Mouse (Mus musculus): ENCODE data around the gene Elk3. TPM values are rescaled to one million over a fixed set of nuclear protein-coding genes. Genes with fewer than 3 reads are reported as not detected.
A peak's percentile ranks its signal among the peaks of the same experiment; 100 is the strongest.

The Elk3 gene
- polyA plus RNA-seq, 1 experiment from 2014 or later = 11.3 TPM

GRCm38 (mm10) chr10:93261981-93262499, 48.9 kb downstream of the Elk3 start:
- ATAC-seq (ENCODE audit: low FRiP score, low TSS enrichment) (peak; percentile 85), DNase-seq (ENCODE audit: low spot score) (peak; percentile 69)
- H3K4me2 ChIP-seq (replicated peaks; ENCODE audit: low read depth) = peak overlapping the region; percentile 42
- no peaks in the 10 kb centered on the region for H3K27me3 ChIP-seq (ENCODE audit: control insufficient read depth, insufficient read depth, low read length)
- H3K27ac ChIP-seq (replicated peaks) = peak overlapping the region; percentile 84
- H3K4me1 ChIP-seq (replicated peaks; ENCODE audit: control insufficient read depth, insufficient read depth) = peaks cover 9% of the 10 kb centered on the region
- H3K4me3 ChIP-seq (ENCODE audit: low read depth, low read length) = peak overlapping the region; percentile 8; the same call in 1 of the 2 replicates
- H3K9me3 ChIP-seq (ENCODE audit: control insufficient read depth, low read length) = no peaks in the 10 kb centered on the region
- 16% methylated on average over 15 of the region's 15 CpGs for WGBS
- H3K9ac ChIP-seq (ENCODE audit: low read length) = peak overlapping the region; percentile 31
- peaks cover 6% of the 10 kb centered on the region; the same call in 1 of the 2 replicates for H3K36me3 ChIP-seq (ENCODE audit: control insufficient read depth, insufficient read depth, low read length)
- TF ChIP-seq EP300 (optimal IDR thresholded peaks at IDR 0.05) = no peak
- TF ChIP-seq CTCF (IDR thresholded peaks at IDR 0.05; ENCODE audit: low read depth) = no peak

DNA sequence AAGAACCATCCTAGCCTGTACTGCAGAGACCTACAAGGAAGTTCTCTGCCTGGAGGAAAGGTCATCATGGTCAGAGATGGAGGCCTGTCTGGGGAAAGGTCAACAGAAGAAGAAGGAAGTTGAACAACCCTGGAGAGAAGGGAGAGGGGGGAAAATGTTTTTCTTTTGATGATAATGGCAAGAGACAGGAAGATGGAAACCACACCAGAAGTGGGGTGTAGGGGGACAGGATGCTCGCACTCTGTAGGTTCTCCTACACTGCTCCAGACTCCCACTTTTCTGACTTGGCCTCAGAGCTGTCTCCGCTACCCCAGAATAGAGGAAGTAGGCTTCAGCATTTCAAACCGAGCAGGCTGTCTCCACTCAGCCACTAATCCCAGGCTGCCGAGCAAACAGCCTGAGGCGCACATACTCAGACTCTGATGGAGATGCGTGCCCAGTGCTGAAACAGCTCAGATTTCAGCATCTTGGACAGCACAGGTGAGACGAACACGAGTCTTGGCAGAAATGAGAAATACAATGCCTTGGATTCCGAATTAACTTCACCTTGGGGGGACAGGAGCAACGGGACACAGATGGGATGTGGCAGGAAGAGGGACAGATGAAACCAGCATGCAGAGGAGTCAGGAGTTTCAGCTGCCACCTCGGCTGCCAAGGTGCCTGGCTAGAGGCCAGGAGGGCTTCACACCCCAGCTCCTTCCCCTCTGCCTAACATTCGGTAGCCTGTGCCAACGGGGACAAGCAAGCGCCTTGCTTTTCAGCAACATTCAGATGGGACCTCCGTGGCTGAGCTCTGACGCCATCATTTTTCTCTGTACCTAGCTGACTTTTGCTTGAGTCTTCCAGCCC, 49.6 kb downstream of the Elk3 start:
- Histone ChIP-seq H3K27me3 (ENCODE audit: control insufficient read depth, insufficient read depth, low read length) (no peaks in the 10 kb centered on the region), H3K4me2 (replicated peaks; ENCODE audit: low read depth) (peak overlapping the region; percentile 42), H3K4me3 (ENCODE audit: low read depth, low read length) (peak overlapping the region; percentile 8; the same call in 1 of the 2 replicates), H3K27ac (replicated peaks) (peak overlapping the region; percentile 84), H3K36me3 (ENCODE audit: control insufficient read depth, insufficient read depth, low read length) (peaks cover 6% of the 10 kb centered on the region; the same call in 1 of the 2 replicates), H3K9me3 (ENCODE audit: control insufficient read depth, low read length) (no peaks in the 10 kb centered on the region), H3K9ac (ENCODE audit: low read length) (peak overlapping the region; percentile 31), H3K4me1 (replicated peaks; ENCODE audit: control insufficient read depth, insufficient read depth) (peaks cover 9% of the 10 kb centered on the region)
- DNase-seq (ENCODE audit: low spot score) = peak; percentile 59
- no peak for TF ChIP-seq CTCF (IDR thresholded peaks at IDR 0.05; ENCODE audit: low read depth)
- no peak for TF ChIP-seq EP300 (optimal IDR thresholded peaks at IDR 0.05)
- 19% methylated on average over 16 of the region's 16 CpGs for WGBS
- peak; percentile 71 for ATAC-seq (ENCODE audit: low FRiP score, low TSS enrichment)

- H3K36me3 ChIP-seq (ENCODE audit: control insufficient read depth, insufficient read depth, low read length) = peaks cover 6% of the 10 kb centered on the region; the same call in 1 of the 2 replicates
- no peaks in the 10 kb centered on the region for H3K9me3 ChIP-seq (ENCODE audit: control insufficient read depth, low read length)
- peak; percentile 14 for DNase-seq (ENCODE audit: low spot score)
- no peak for ATAC-seq (ENCODE audit: low FRiP score, low TSS enrichment)
- H3K4me1 ChIP-seq (replicated peaks; ENCODE audit: control insufficient read depth, insufficient read depth) = peaks cover 9% of the 10 kb centered on the region
- H3K9ac ChIP-seq (ENCODE audit: low read length) = no peak overlapping the region
- no peak for TF ChIP-seq EP300 (optimal IDR thresholded peaks at IDR 0.05)
- TF ChIP-seq CTCF (IDR thresholded peaks at IDR 0.05; ENCODE audit: low read depth) = no peak
- H3K4me2 ChIP-seq (replicated peaks; ENCODE audit: low read depth) = no peak overlapping the region
- H3K27ac ChIP-seq (replicated peaks) = no peak overlapping the region
- H3K4me3 ChIP-seq (ENCODE audit: low read depth, low read length) = no peak overlapping the region
- no peaks in the 10 kb centered on the region for H3K27me3 ChIP-seq (ENCODE audit: control insufficient read depth, insufficient read depth, low read length)
- WGBS = 63% methylated on average over 5 of the region's 5 CpGs
Measured at GRCm38 (mm10) chr10:93259826-93260225, 51.1 kb downstream of the Elk3 start.

DNA sequence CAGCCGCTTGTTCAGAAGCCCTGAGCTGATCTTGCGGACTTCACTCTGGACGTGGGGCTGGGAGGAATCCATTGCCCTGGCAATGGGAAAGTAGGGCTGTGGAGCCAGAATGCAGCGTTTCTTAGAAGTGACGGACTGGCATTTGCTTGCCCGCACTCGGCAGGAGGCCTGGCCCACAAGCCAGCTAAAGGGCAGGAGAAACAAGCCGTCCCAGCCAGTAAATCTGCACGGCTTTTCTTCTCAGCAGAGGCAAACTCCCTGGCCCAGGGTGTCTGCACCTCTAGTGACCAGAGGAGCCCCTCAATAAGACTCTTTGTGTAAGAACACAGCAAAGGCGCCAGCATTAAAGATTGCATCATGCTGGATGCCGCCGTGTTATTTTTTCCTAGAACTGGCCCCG, 55.6 kb downstream of the Elk3 start:
- H3K4me2 ChIP-seq (replicated peaks; ENCODE audit: low read depth) = no peak overlapping the region
- H3K27me3 ChIP-seq (ENCODE audit: control insufficient read depth, insufficient read depth, low read length) = no peaks in the 10 kb centered on the region
- H3K9me3 ChIP-seq (ENCODE audit: control insufficient read depth, low read length) = no peaks in the 10 kb centered on the region
- H3K9ac ChIP-seq (ENCODE audit: low read length) = no peak overlapping the region
- DNase-seq (ENCODE audit: low spot score) (no peak), ATAC-seq (ENCODE audit: low FRiP score, low TSS enrichment) (no peak)
- 48% methylated on average over 13 of the region's 13 CpGs for WGBS
- H3K4me1 ChIP-seq (replicated peaks; ENCODE audit: control insufficient read depth, insufficient read depth) = no peaks in the 10 kb centered on the region; the same call in 1 of the 2 replicates
- TF ChIP-seq CTCF (IDR thresholded peaks at IDR 0.05; ENCODE audit: low read depth) (no peak), EP300 (optimal IDR thresholded peaks at IDR 0.05) (no peak)
- H3K36me3 ChIP-seq (ENCODE audit: control insufficient read depth, insufficient read depth, low read length) = peaks cover 2% of the 10 kb centered on the region
- H3K27ac ChIP-seq (replicated peaks) = peak overlapping the region; percentile 49; the same call in 1 of the 2 replicates
- H3K4me3 ChIP-seq (ENCODE audit: low read depth, low read length) = no peak overlapping the region

- no peak overlapping the region for H3K4me2 ChIP-seq (replicated peaks; ENCODE audit: low read depth)
- H3K9me3 ChIP-seq (ENCODE audit: control insufficient read depth, low read length) = no peaks in the 10 kb centered on the region
- H3K4me3 ChIP-seq (ENCODE audit: low read depth, low read length) = no peak overlapping the region
- H3K27ac ChIP-seq (replicated peaks) = no peak overlapping the region
- peaks cover 2% of the 10 kb centered on the region; the same call in 1 of the 2 replicates for H3K36me3 ChIP-seq (ENCODE audit: control insufficient read depth, insufficient read depth, low read length)
- no peak for DNase-seq (ENCODE audit: low spot score)
- no peak overlapping the region for H3K9ac ChIP-seq (ENCODE audit: low read length)
- WGBS = 88% methylated on average over 6 of the region's 6 CpGs
- H3K27me3 ChIP-seq (ENCODE audit: control insufficient read depth, insufficient read depth, low read length) = no peaks in the 10 kb centered on the region
- ATAC-seq (ENCODE audit: low FRiP score, low TSS enrichment) = no peak
- no peaks in the 10 kb centered on the region; the same call in 1 of the 2 replicates for H3K4me1 ChIP-seq (replicated peaks; ENCODE audit: control insufficient read depth, insufficient read depth)
- TF ChIP-seq CTCF (IDR thresholded peaks at IDR 0.05; ENCODE audit: low read depth) (no peak), EP300 (optimal IDR thresholded peaks at IDR 0.05) (no peak)
Measured at GRCm38 (mm10) chr10:93253156-93253555, 57.8 kb downstream of the Elk3 start.

DNA sequence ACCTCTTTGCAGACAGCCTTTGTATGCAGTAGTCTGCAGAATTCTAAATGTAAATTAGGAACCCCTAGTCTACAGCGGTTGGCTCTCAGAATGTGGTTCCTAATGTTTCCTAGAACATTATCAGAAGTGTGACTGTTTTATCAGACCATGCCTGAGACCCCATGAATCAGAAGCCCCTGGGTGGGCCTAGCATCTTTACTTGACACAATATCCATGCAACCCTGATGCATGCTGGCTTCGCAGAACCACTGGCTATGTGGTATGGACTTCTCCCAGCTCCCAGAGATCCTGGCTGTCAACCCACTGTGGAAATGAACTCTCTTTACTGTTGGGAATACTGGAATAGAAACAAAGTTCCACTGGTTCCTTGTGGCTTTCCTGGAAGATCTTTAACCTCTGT, 58.3 kb downstream of the Elk3 start:
- no peak for TF ChIP-seq EP300 (optimal IDR thresholded peaks at IDR 0.05)
- no peak for TF ChIP-seq CTCF (IDR thresholded peaks at IDR 0.05; ENCODE audit: low read depth)
- no peaks in the 10 kb centered on the region for H3K9me3 ChIP-seq (ENCODE audit: control insufficient read depth, low read length)
- ATAC-seq (ENCODE audit: low FRiP score, low TSS enrichment) = no peak
- H3K9ac ChIP-seq (ENCODE audit: low read length) = no peak overlapping the region
- H3K4me2 ChIP-seq (replicated peaks; ENCODE audit: low read depth) = no peak overlapping the region
- no peak for DNase-seq (ENCODE audit: low spot score)
- H3K4me3 ChIP-seq (ENCODE audit: low read depth, low read length) = no peak overlapping the region
- H3K36me3 ChIP-seq (ENCODE audit: control insufficient read depth, insufficient read depth, low read length) = peaks cover 4% of the 10 kb centered on the region
- 94% methylated on average over 2 of the region's 2 CpGs for whole genome bisulfite sequencing
- peaks cover 3% of the 10 kb centered on the region for H3K4me1 ChIP-seq (replicated peaks; ENCODE audit: control insufficient read depth, insufficient read depth)
- no peak overlapping the region for H3K27ac ChIP-seq (replicated peaks)
- no peaks in the 10 kb centered on the region for H3K27me3 ChIP-seq (ENCODE audit: control insufficient read depth, insufficient read depth, low read length)
